Mouse (Mus musculus): ENCODE measurements around the gene Olfr720. TPM values are rescaled to one million over a fixed set of nuclear protein-coding genes. Genes with fewer than 3 reads are reported as not detected.

Olfr720 gene
- polyA plus RNA-seq (2012; fragmentation: generic; extraction: Trizol) = not detected

GRCm38 (mm10) chr14:14186738-14187137 lies at the start of gene Olfr720:
Gene Olfr720 (minus strand): TSS chr14:14186838.
- no peaks in the 10 kb centered on the region for H3K27me3 ChIP-seq (ENCODE audit: control insufficient read depth, insufficient read depth, insufficient read length)
- no peak within 1 kb of the TSS for H3ac ChIP-seq (ENCODE audit: control insufficient read depth, insufficient read length)
- no peak for TF ChIP-seq SRF (IDR thresholded peaks at IDR 0.05; ENCODE audit: control insufficient read depth, insufficient read length, low read depth)
- TF ChIP-seq E2F4 (IDR thresholded peaks at IDR 0.05; ENCODE audit: insufficient read depth) = no peak
- H3K79me2 ChIP-seq (ENCODE audit: control insufficient read depth, insufficient read depth) = no peaks in the 10 kb centered on the region
- no peaks in the 10 kb centered on the region for H3K36me3 ChIP-seq (ENCODE audit: control insufficient read depth, insufficient read depth)
- H3K4me2 ChIP-seq (ENCODE audit: low read depth) = no peak within 1 kb of the TSS
- H3K4me3 ChIP-seq = no peak within 1 kb of the TSS

Other genes starting within 250 kb of the Olfr720 start
- gene Atxn7, start 225.4 kb downstream of the Olfr720 start, polyA plus RNA-seq (2012; fragmentation: generic; extraction: Trizol) = 1.4 TPM
- gene Thoc7, start 225.0 kb downstream of the Olfr720 start, polyA plus RNA-seq (2012; fragmentation: generic; extraction: Trizol) = 66.5 TPM
- gene Psmd6, start 65.9 kb downstream of the Olfr720 start, polyA plus RNA-seq (2012; fragmentation: generic; extraction: Trizol) = 103 TPM
- gene Olfr31, start 136.0 kb upstream of the Olfr720 start, polyA plus RNA-seq (2012; fragmentation: generic; extraction: Trizol) = 0.01 TPM
- gene Il3ra, start 159.4 kb upstream of the Olfr720 start, polyA plus RNA-seq (2012; fragmentation: generic; extraction: Trizol) = 23.0 TPM
- gene Olfr721-ps1, start 214.5 kb upstream of the Olfr720 start, polyA plus RNA-seq (2012; fragmentation: generic; extraction: Trizol) = not detected